Mouse (Mus musculus) gastrocnemius, postnatal 14 days (tissue): ENCODE data around the gene D430041D05Rik. TPM values are rescaled to one million over a fixed set of nuclear protein-coding genes. Genes with fewer than 3 reads are reported as not detected.

Source experiments
- DNase-seq: peaks from one replicate; pipeline ENCODE4 v3.0.0; 2021; ENCODE audit warnings: mixed read lengths
- intact Hi-C: fragments of 180-260 bp; cut with DNase I; formaldehyde crosslinking; loops from one replicate; pipeline ENCODE4 v1.15.1; 2025; ENCODE audit warnings: low total_unique reads
- total RNA-seq, 2 experiments: library from RNA; stranded (reverse); gene quantifications; 2 replicates each; pipeline ENCODE4 v1.2.3; 2021

D430041D05Rik gene
- total RNA-seq, 2 experiments from 2014 or later: 1.0 to 1.5 TPM

GRCm38 (mm10) chr2:104359305-104359704, 51.5 kb downstream of the D430041D05Rik start:
- intact Hi-C loops: no loop called here
- no peak for DNase-seq

GRCm38 (mm10) chr2:104358881-104359280, 51.9 kb downstream of the D430041D05Rik start:
- intact Hi-C loops: no loop called here
- no peak for DNase-seq

GRCm38 (mm10) chr2:104356531-104356930, 54.3 kb downstream of the D430041D05Rik start:
- DNase-seq: no peak
- intact Hi-C loops: no loop called here

- intact Hi-C loops: no loop called here
- no peak for DNase-seq
These were observed 56.7 kb downstream of the D430041D05Rik start for GRCm38 (mm10) chr2:104354117-104354516.

- no peak for DNase-seq
- intact Hi-C loops: no loop called here
These were observed 58.7 kb downstream of the D430041D05Rik start for GRCm38 (mm10) chr2:104352204-104352493.

GRCm38 (mm10) chr2:104351415-104352203, 59.2 kb downstream of the D430041D05Rik start:
- DNase-seq: no peak
- intact Hi-C loops: no loop called here

GRCm38 (mm10) chr2:104337619-104338018, 73.2 kb downstream of the D430041D05Rik start:
- intact Hi-C loops: loop anchor here (10.0 kb wide), 1 partner anchor 67 kb away; no protein-coding TSS in a partner anchor
- no peak for DNase-seq

- intact Hi-C loops: loop anchor here (10.0 kb wide), 1 partner anchor 69 kb away; no protein-coding TSS in a partner anchor
These were observed 75.0 kb downstream of the D430041D05Rik start for GRCm38 (mm10) chr2:104335824-104336223.

GRCm38 (mm10) chr2:104333952-104334351, 76.9 kb downstream of the D430041D05Rik start:
- no peak for DNase-seq
- intact Hi-C loops: loop anchor here (10.0 kb wide), 1 partner anchor 71 kb away; no protein-coding TSS in a partner anchor

More at GRCm38 (mm10) chr2:104335824-104336223, 75.0 kb downstream of the D430041D05Rik start:
- DNase-seq: no peak

GRCm38 (mm10) chr2:104332707-104333106, 78.1 kb downstream of the D430041D05Rik start:
- intact Hi-C loops: loop anchor here (10.0 kb wide), 1 partner anchor 72 kb away; no protein-coding TSS in a partner anchor
- DNase-seq: no peak

GRCm38 (mm10) chr2:104331261-104331660, 79.6 kb downstream of the D430041D05Rik start:
- DNase-seq: no peak
- intact Hi-C loops: loop anchor here (10.0 kb wide), 1 partner anchor 74 kb away; no protein-coding TSS in a partner anchor

- DNase-seq: no peak
- intact Hi-C loops: no loop called here
These were observed 83.6 kb downstream of the D430041D05Rik start for GRCm38 (mm10) chr2:104327116-104327794.

GRCm38 (mm10) chr2:104323773-104324172, 87.0 kb downstream of the D430041D05Rik start:
- intact Hi-C loops: no loop called here
- no peak for DNase-seq

GRCm38 (mm10) chr2:104323351-104323750, 87.5 kb downstream of the D430041D05Rik start:
- no peak for DNase-seq
- intact Hi-C loops: no loop called here

- no peak for DNase-seq
- intact Hi-C loops: no loop called here
These were observed 90.7 kb downstream of the D430041D05Rik start for GRCm38 (mm10) chr2:104320061-104320624.

- intact Hi-C loops: no loop called here
- no peak for DNase-seq
These were observed 91.4 kb downstream of the D430041D05Rik start for GRCm38 (mm10) chr2:104319443-104319842.

GRCm38 (mm10) chr2:104318881-104319280, 91.9 kb downstream of the D430041D05Rik start:
- intact Hi-C loops: no loop called here
- DNase-seq: no peak

GRCm38 (mm10) chr2:104318259-104318658, 92.6 kb downstream of the D430041D05Rik start:
- intact Hi-C loops: no loop called here

GRCm38 (mm10) chr2:104317631-104318030, 93.2 kb downstream of the D430041D05Rik start:
- intact Hi-C loops: no loop called here
- no peak for DNase-seq

More at GRCm38 (mm10) chr2:104318259-104318658, 92.6 kb downstream of the D430041D05Rik start:
- DNase-seq: no peak

GRCm38 (mm10) chr2:104316483-104316882, 94.3 kb downstream of the D430041D05Rik start:
- DNase-seq: peak; percentile 15
- intact Hi-C loops: no loop called here
